Mouse (Mus musculus) gastrocnemius, postnatal 36 days (tissue): Measurements from ENCODE around the gene Sdsl. TPM values are rescaled to one million over a fixed set of nuclear protein-coding genes. Genes with fewer than 3 reads are reported as not detected.

Experiments
- DNase-seq, 2 experiments: peaks; one replicate each; pipeline ENCODE4 v3.0.0; 2022
- intact Hi-C: fragments of 180-260 bp; cut with DNase I; formaldehyde crosslinking; loops from one replicate; pipeline ENCODE4 v1.15.1; 2025
- total RNA-seq, 2 experiments: library from RNA; stranded (reverse); gene quantifications; 2 replicates each; pipeline ENCODE4 v1.2.3; 2021

Gene Sdsl
- total RNA-seq, 2 experiments from 2014 or later, result 0.59 to 0.77 TPM

- intact Hi-C loops, result no loop called here
- no peak for DNase-seq
Measured at GRCm38 (mm10) chr5:120495703-120496226, 23.2 kb upstream of the Sdsl start.

- intact Hi-C loops, result no loop called here
Measured at GRCm38 (mm10) chr5:120495064-120495702, 22.6 kb upstream of the Sdsl start.

GRCm38 (mm10) chr5:120493873-120494395 is 21.3 kb upstream of the Sdsl start:
- intact Hi-C loops, result no loop called here
- no peak for DNase-seq

More at GRCm38 (mm10) chr5:120495064-120495702, 22.6 kb upstream of the Sdsl start:
- no peak for DNase-seq

GRCm38 (mm10) chr5:120493440-120493839 is 20.8 kb upstream of the Sdsl start:
- intact Hi-C loops, result no loop called here
- no peak for DNase-seq

- intact Hi-C loops, result no loop called here
- DNase-seq, result no peak
Measured at GRCm38 (mm10) chr5:120492437-120492836, 19.8 kb upstream of the Sdsl start.

- DNase-seq, result no peak
- intact Hi-C loops, result no loop called here
Measured at GRCm38 (mm10) chr5:120490679-120491192, 18.1 kb upstream of the Sdsl start.

- intact Hi-C loops, result no loop called here
- no peak for DNase-seq
Measured at GRCm38 (mm10) chr5:120487844-120488243, 15.2 kb upstream of the Sdsl start.

- DNase-seq, result no peak
- intact Hi-C loops, result no loop called here
Measured at GRCm38 (mm10) chr5:120483399-120483798, 10.8 kb upstream of the Sdsl start.

- intact Hi-C loops, result no loop called here
- no peak for DNase-seq
Measured at GRCm38 (mm10) chr5:120481205-120481604, 8.6 kb upstream of the Sdsl start.

GRCm38 (mm10) chr5:120479538-120479937 is 6.9 kb upstream of the Sdsl start:
- intact Hi-C loops, result no loop called here

GRCm38 (mm10) chr5:120477993-120478392 is 5.4 kb upstream of the Sdsl start:
- intact Hi-C loops, result no loop called here

More at GRCm38 (mm10) chr5:120479538-120479937, 6.9 kb upstream of the Sdsl start:
- no peak for DNase-seq

GRCm38 (mm10) chr5:120476296-120476695 is 3.7 kb upstream of the Sdsl start, which contains the start of gene Sds:
Gene Sds, plus strand, starts transcription at chr5:120476526.
- intact Hi-C loops, result no loop called here
- no peak for DNase-seq

More at GRCm38 (mm10) chr5:120477993-120478392, 5.4 kb upstream of the Sdsl start:
- DNase-seq, result no peak

- DNase-seq, result no peak
- intact Hi-C loops, result no loop called here
Measured at GRCm38 (mm10) chr5:120475861-120476260, 3.3 kb upstream of the Sdsl start.

GRCm38 (mm10) chr5:120473361-120473760 is 751 bp upstream of the Sdsl start:
- no peak for DNase-seq
- intact Hi-C loops, result no loop called here

GRCm38 (mm10) chr5:120471538-120471937 is 1.1 kb downstream of the Sdsl start:
- intact Hi-C loops, result no loop called here
- no peak for DNase-seq

- intact Hi-C loops, result no loop called here
- DNase-seq, result no peak
Measured at GRCm38 (mm10) chr5:120468830-120469229, 3.8 kb downstream of the Sdsl start.

GRCm38 (mm10) chr5:120468336-120468735 is 4.3 kb downstream of the Sdsl start:
- intact Hi-C loops, result no loop called here
- DNase-seq, result no peak

GRCm38 (mm10) chr5:120467026-120467425 is 5.6 kb downstream of the Sdsl start:
- DNase-seq, result no peak
- intact Hi-C loops, result no loop called here

GRCm38 (mm10) chr5:120465860-120466259 is 6.8 kb downstream of the Sdsl start:
- DNase-seq, result no peak
- intact Hi-C loops, result no loop called here

GRCm38 (mm10) chr5:120465062-120465461 is 7.5 kb downstream of the Sdsl start:
- intact Hi-C loops, result no loop called here
- no peak for DNase-seq

- intact Hi-C loops, result no loop called here
- DNase-seq, result no peak
Measured at GRCm38 (mm10) chr5:120464321-120464720, 8.3 kb downstream of the Sdsl start.

GRCm38 (mm10) chr5:120461902-120462301 is 10.7 kb downstream of the Sdsl start:
- no peak for DNase-seq
- intact Hi-C loops, result no loop called here
